Mouse (Mus musculus): ENCODE data around the gene Ubash3a. TPM values are rescaled to one million over a fixed set of nuclear protein-coding genes. Genes with fewer than 3 reads are reported as not detected.

Ubash3a gene
- polyA plus RNA-seq, 1 experiment from 2014 or later, result 2.0 TPM

- ATAC-seq (ENCODE audit: borderline replicate concordance, extremely low read depth, low FRiP score, low TSS enrichment), result 0 out of 2 replicates have a peak, but pooled peaks have one; percentile 2
- Histone ChIP-seq H3K4me2 (peak overlapping the region; percentile 88), H3K4me1 (peaks cover 15% of the 10 kb centered on the region), H3K27me3 (no peaks in the 10 kb centered on the region), H3K9me3 (no peaks in the 10 kb centered on the region), H3K4me3 (peak overlapping the region; percentile 53), H3K9ac (peak overlapping the region; percentile 15; the same call in 1 of the 2 replicates), H3K27ac (no peak overlapping the region), H3K36me3 (no peaks in the 10 kb centered on the region)
- WGBS, result 29% methylated on average over 9 of the region's 9 CpGs
Observed at GRCm38 (mm10) chr17:31276207-31276921, 68.7 kb downstream of the Ubash3a start.

DNA sequence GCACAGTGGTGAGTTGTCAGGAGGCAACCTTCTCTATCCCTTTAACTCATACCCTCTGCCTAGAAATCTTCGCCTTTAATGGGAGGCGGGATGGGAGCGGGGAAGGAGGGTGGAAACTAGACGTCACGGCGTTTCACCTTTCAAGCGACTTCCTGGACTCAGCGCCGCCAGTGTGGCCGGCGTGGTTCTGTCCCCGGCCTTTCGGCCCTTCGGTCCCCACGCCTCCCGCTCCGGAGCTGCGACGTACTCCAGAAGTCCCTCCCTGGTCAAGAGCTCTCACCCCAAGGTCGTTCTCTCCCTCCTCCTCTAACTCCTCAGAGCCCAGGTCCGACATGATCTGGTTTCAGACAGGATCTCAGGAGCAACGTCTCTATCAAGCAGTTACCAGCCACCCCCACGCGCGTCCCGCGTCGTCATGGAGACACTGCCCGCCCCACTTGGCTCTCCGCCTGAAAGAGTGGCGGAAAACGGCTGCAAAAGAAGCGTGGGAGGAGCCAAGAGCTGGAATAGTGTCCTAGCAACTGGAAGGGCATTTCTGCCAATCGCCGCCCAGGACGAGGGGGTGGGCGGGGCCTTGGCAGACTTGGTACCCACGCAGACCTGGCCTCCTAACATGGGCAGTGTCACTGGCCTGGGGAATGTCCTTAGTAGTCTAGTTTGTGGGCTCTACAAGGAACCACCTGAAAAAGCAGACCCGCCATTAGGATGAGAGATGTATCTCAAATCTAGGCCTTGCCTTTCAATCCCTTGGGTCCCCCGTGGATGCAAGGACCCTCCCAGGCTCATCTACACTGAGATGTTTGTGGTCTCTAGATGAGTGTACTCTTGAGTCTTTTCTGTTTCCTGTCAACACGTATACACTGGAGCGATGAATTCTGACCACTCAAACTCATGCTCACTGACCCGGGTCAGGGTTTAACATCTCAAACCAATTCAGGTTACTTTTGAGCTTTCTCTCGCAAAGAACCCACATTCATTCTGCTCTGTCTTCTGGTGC, 69.5 kb downstream of the Ubash3a start, which contains the start of gene Rsph1:
Rsph1 (minus strand) TSS at position 462 of the 997 bp plus-strand sequence.
- Histone ChIP-seq H3K4me3 (peak within 1 kb of the TSS; percentile 53), H3K9ac (peak within 1 kb of the TSS; percentile 15), H3K27me3 (no peaks in the 10 kb centered on the region), H3K4me1 (peaks cover 15% of the 10 kb centered on the region), H3K9me3 (no peaks in the 10 kb centered on the region), H3K4me2 (peak within 1 kb of the TSS; percentile 88), H3K27ac (no peak within 1 kb of the TSS), H3K36me3 (no peaks in the 10 kb centered on the region)
- peak; percentile 86 for ATAC-seq (ENCODE audit: borderline replicate concordance, extremely low read depth, low FRiP score, low TSS enrichment)
- WGBS, result 9% methylated on average over 44 of the region's 44 CpGs

GRCm38 (mm10) chr17:31277931-31278330, 70.3 kb downstream of the Ubash3a start:
- ATAC-seq (ENCODE audit: borderline replicate concordance, extremely low read depth, low FRiP score, low TSS enrichment), result no peak
- Histone ChIP-seq H3K9me3 (no peaks in the 10 kb centered on the region), H3K4me2 (no peak overlapping the region), H3K9ac (no peak overlapping the region), H3K36me3 (no peaks in the 10 kb centered on the region), H3K4me3 (no peak overlapping the region), H3K27ac (no peak overlapping the region), H3K4me1 (peaks cover 15% of the 10 kb centered on the region), H3K27me3 (no peaks in the 10 kb centered on the region)
- WGBS, result 72% methylated on average over 4 of the region's 4 CpGs

GRCm38 (mm10) chr17:31279541-31279940, 71.9 kb downstream of the Ubash3a start:
- Histone ChIP-seq H3K36me3 (no peaks in the 10 kb centered on the region), H3K4me3 (no peak overlapping the region), H3K4me1 (peaks cover 15% of the 10 kb centered on the region), H3K4me2 (no peak overlapping the region), H3K9me3 (no peaks in the 10 kb centered on the region), H3K9ac (no peak overlapping the region), H3K27ac (no peak overlapping the region), H3K27me3 (no peaks in the 10 kb centered on the region)
- WGBS, result 68% methylated on average over 9 of the region's 9 CpGs
- ATAC-seq (ENCODE audit: borderline replicate concordance, extremely low read depth, low FRiP score, low TSS enrichment), result no peak

GRCm38 (mm10) chr17:31280269-31280668, 72.6 kb downstream of the Ubash3a start:
- Histone ChIP-seq H3K9ac (no peak overlapping the region), H3K4me2 (no peak overlapping the region), H3K27ac (no peak overlapping the region), H3K27me3 (no peaks in the 10 kb centered on the region), H3K36me3 (no peaks in the 10 kb centered on the region), H3K4me3 (no peak overlapping the region), H3K9me3 (no peaks in the 10 kb centered on the region), H3K4me1 (peaks cover 15% of the 10 kb centered on the region)
- no peak for ATAC-seq (ENCODE audit: borderline replicate concordance, extremely low read depth, low FRiP score, low TSS enrichment)
- WGBS, result 35% methylated on average over 6 of the region's 6 CpGs

- no peaks in the 10 kb centered on the region for H3K27me3 ChIP-seq
- no peaks in the 10 kb centered on the region for H3K9me3 ChIP-seq
- peaks cover 7% of the 10 kb centered on the region for H3K4me1 ChIP-seq
- no peaks in the 10 kb centered on the region for H3K36me3 ChIP-seq
- WGBS, result 45% methylated on average over 19 of the region's 19 CpGs
- H3K4me2 ChIP-seq, result no peak overlapping the region
- H3K27ac ChIP-seq, result no peak overlapping the region
- H3K4me3 ChIP-seq, result no peak overlapping the region
- no peak overlapping the region for H3K9ac ChIP-seq
- ATAC-seq (ENCODE audit: borderline replicate concordance, extremely low read depth, low FRiP score, low TSS enrichment), result no peak
Observed at GRCm38 (mm10) chr17:31281830-31282686, 74.4 kb downstream of the Ubash3a start.

DNA sequence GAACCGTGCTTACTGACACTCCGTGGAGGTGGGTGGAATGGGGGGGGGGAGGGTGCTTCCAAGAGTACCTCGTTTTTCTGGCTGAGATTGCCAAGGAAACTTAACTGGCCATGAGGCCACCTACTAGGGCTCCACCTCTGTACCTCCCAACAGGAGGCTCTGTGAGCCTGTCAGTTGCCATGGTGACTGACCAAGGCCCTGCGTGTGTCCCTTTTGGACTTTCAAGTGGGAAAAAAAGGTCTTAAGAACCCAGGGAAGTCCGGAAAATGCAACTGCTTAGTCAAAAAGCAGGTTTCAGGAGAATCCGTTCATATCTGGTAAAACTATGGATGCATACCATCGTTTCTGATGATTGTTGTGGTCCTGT, 75.0 kb downstream of the Ubash3a start:
- H3K36me3 ChIP-seq, result no peaks in the 10 kb centered on the region
- no peaks in the 10 kb centered on the region for H3K27me3 ChIP-seq
- ATAC-seq (ENCODE audit: borderline replicate concordance, extremely low read depth, low FRiP score, low TSS enrichment), result no peak
- no peak overlapping the region for H3K27ac ChIP-seq
- WGBS, result 21% methylated on average over 7 of the region's 7 CpGs
- no peak overlapping the region for H3K9ac ChIP-seq
- no peak overlapping the region for H3K4me2 ChIP-seq
- H3K9me3 ChIP-seq, result no peaks in the 10 kb centered on the region
- H3K4me3 ChIP-seq, result no peak overlapping the region
- H3K4me1 ChIP-seq, result 0 out of 2 replicates have a peak, but pooled peaks cover 3% of the 10 kb centered on the region

DNA sequence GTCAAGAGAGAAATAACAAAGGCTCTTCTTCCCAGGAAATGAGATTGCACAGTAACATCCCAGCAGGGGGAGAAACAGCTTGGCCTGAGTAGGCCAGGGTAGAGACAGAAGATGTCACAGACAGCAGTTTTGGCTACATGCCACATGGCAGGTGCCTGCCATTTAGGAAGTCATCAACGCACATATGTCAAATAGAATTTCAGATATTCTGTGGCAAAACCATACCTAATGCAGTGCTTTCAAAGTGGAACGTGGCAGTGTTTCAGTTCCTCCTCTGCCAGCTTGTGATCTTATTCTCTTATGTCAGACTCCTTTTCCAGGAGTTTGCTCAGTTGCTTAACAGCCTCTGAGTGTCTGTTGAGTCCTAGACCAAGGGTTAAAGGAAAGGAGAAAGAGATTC, 78.2 kb downstream of the Ubash3a start:
- H3K36me3 ChIP-seq, result no peaks in the 10 kb centered on the region
- no peak overlapping the region for H3K9ac ChIP-seq
- ATAC-seq (ENCODE audit: borderline replicate concordance, extremely low read depth, low FRiP score, low TSS enrichment), result no peak
- H3K4me3 ChIP-seq, result no peak overlapping the region
- no peaks in the 10 kb centered on the region for H3K27me3 ChIP-seq
- no peaks in the 10 kb centered on the region for H3K9me3 ChIP-seq
- no peaks in the 10 kb centered on the region for H3K4me1 ChIP-seq
- no peak overlapping the region for H3K27ac ChIP-seq
- WGBS, result 70% methylated on average over 2 of the region's 2 CpGs
- no peak overlapping the region for H3K4me2 ChIP-seq

DNA sequence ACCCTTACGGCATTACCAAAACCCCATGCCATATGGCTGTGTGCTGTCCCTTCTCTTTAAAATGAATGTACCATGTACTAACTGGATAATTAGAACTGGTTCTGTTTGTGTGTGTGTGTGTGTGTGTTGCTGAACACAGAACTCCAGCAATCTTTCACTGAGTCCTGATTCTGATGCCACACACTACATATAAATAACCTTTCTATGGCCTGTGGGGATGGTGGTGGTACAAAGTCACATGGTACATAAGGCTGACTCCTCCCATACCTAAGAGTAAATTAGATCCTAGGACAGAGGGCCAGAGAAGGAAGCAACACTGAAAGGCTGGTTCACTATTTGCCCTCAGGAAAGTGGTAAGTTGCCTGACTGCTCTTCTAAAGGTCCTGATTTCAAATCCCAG, 78.8 kb downstream of the Ubash3a start, which contains the start of gene Slc37a1:
Slc37a1 (plus strand) TSS at position 301 of the 400 bp plus-strand sequence.
- ATAC-seq (ENCODE audit: borderline replicate concordance, extremely low read depth, low FRiP score, low TSS enrichment), result no peak
- H3K9ac ChIP-seq, result no peak within 1 kb of the TSS
- no peaks in the 10 kb centered on the region for H3K9me3 ChIP-seq
- H3K36me3 ChIP-seq, result no peaks in the 10 kb centered on the region
- no peak within 1 kb of the TSS for H3K4me3 ChIP-seq
- 95% methylated on average over 1 of the region's 1 CpGs for WGBS
- no peaks in the 10 kb centered on the region for H3K4me1 ChIP-seq
- no peak within 1 kb of the TSS for H3K4me2 ChIP-seq
- no peak within 1 kb of the TSS for H3K27ac ChIP-seq
- no peaks in the 10 kb centered on the region for H3K27me3 ChIP-seq

GRCm38 (mm10) chr17:31287216-31287615, 79.5 kb downstream of the Ubash3a start:
- H3K27ac ChIP-seq, result no peak overlapping the region
- ATAC-seq (ENCODE audit: borderline replicate concordance, extremely low read depth, low FRiP score, low TSS enrichment), result no peak
- no peaks in the 10 kb centered on the region for H3K4me1 ChIP-seq
- no peak overlapping the region for H3K4me2 ChIP-seq
- H3K36me3 ChIP-seq, result no peaks in the 10 kb centered on the region
- no peak overlapping the region for H3K4me3 ChIP-seq
- no peaks in the 10 kb centered on the region for H3K27me3 ChIP-seq
- no peak overlapping the region for H3K9ac ChIP-seq
- H3K9me3 ChIP-seq, result no peaks in the 10 kb centered on the region
- 69% methylated on average over 3 of the region's 3 CpGs for WGBS

DNA sequence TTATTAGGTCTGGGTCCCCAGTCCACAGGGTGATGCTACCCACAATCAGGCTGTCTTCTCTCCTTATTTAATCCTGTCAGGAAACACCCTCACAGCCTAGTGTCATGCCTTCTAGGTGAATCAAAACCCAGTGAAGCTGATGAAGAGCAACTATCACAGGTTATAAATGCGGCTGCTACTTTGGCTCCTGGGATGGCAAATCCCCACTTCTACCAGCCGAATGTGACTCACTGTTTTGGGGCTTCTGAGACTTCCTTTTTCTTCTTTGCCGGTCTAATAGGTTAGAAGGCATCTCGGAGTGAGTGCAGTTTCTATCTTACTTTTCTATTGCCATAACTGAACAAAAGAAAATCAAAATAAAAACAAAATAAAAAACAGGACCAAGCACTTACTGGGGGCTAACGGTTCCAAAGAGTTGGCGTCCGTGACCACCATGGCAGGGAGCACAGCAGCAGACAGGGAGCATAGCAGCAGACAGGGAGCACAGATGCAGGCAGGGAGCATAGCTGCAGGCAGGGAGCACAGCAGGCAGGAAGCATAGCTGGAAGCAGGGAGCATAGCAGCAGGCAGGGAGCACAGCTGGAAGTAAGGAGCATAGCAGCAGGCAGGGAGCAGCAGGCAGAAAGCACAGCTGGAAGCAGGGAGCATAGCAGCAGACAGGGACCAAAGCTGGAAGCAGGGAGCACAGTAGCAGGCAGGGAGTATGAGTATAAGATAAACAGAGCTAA, 81.5 kb downstream of the Ubash3a start:
- WGBS, result 64% methylated on average over 7 of the region's 7 CpGs
- Histone ChIP-seq H3K9ac (no peak overlapping the region), H3K9me3 (no peaks in the 10 kb centered on the region), H3K27ac (no peak overlapping the region), H3K27me3 (no peaks in the 10 kb centered on the region), H3K36me3 (no peaks in the 10 kb centered on the region), H3K4me3 (no peak overlapping the region), H3K4me2 (no peak overlapping the region), H3K4me1 (no peaks in the 10 kb centered on the region)
- no peak for ATAC-seq (ENCODE audit: borderline replicate concordance, extremely low read depth, low FRiP score, low TSS enrichment)

Measured in lung, embryonic 15.5 days (tissue).